Mouse (Mus musculus) hindbrain, postnatal 0 days (tissue): ENCODE measurements around the gene Olfr1463. TPM values are rescaled to one million over a fixed set of nuclear protein-coding genes. Genes with fewer than 3 reads are reported as not detected.

Source experiments
- ATAC-seq: fragments of 200-750 bp; cut with Nextera tagmentation; 2 replicates; pipeline ENCODE4 v1.8.0; 2017; ENCODE audit warnings: mild to moderate bottlenecking, moderate TSS enrichment, moderate library complexity
- DNase-seq: peaks from one replicate; pipeline ENCODE4 v3.0.0-alpha.2; 2015; ENCODE audit warnings: low spot score
- H3K27ac ChIP-seq: fragments of 300-500 bp; sonication (generic); 2 replicates; pipeline ENCODE4 v1.5.1; 2014; ENCODE audit warnings: mild to moderate bottlenecking
- H3K27me3 ChIP-seq: fragments of 300-500 bp; sonication (generic); 2 replicates; pipeline ENCODE4 v1.6.1; 2014; ENCODE audit warnings: low read length, mixed read lengths; ENCODE audit not compliant: insufficient read depth
- H3K36me3 ChIP-seq: fragments of 300-500 bp; sonication (generic); 2 replicates; pipeline ENCODE4 v1.6.1; 2014; ENCODE audit warnings: low read length, mixed read lengths; ENCODE audit not compliant: insufficient read depth
- H3K4me1 ChIP-seq: fragments of 300-500 bp; sonication (generic); 2 replicates; pipeline ENCODE4 v1.6.1; 2014; ENCODE audit warnings: antibody characterized with exemption, low read length, mixed read lengths; ENCODE audit not compliant: insufficient read depth
- H3K4me2 ChIP-seq: fragments of 300-500 bp; sonication (generic); 2 replicates; pipeline ENCODE4 v1.6.1; 2014; ENCODE audit warnings: low read depth, mild to moderate bottlenecking, low read length, moderate library complexity, mixed read lengths
- H3K4me3 ChIP-seq: fragments of 300-500 bp; sonication (generic); 2 replicates; pipeline ENCODE4 v1.5.1; 2014; ENCODE audit warnings: low read length
- H3K9ac ChIP-seq: fragments of 300-500 bp; sonication (generic); replicated peaks from 2 replicates; pipeline ENCODE4 v1.6.1; 2014; ENCODE audit warnings: mild to moderate bottlenecking, low read length, moderate library complexity, mixed read lengths
- H3K9me3 ChIP-seq: fragments of 300-500 bp; sonication (generic); 2 replicates; pipeline ENCODE4 v1.6.1; 2016; ENCODE audit warnings: low read length, mixed read lengths
- CTCF ChIP-seq: IDR thresholded peaks from 2 replicates; pipeline ENCODE4 v1.5.1; 2016; ENCODE audit warnings: antibody characterized with exemption, control low read depth, low read depth
- WGBS: fragments of 180-500 bp; shearing (Covaris S2); extraction: QIAGEN DNeasy Blood & Tissue Kit; methylation state at CpG from one replicate; pipeline ENCODE4 v1.1.7; 2014; 5-methylcytosine and 5-hydroxymethylcytosine counted together
- polyA plus RNA-seq: library from polyadenylated mRNA; unstranded; fragments of >200 nt; fragmentation: Nextera tagmentation; extraction: Ambion mirVana; gene quantifications from 2 replicates; pipeline ENCODE4 v1.2.1, GENCODE M21; 2015
- total RNA-seq: library from RNA; depleted of rRNA; stranded (reverse); fragments of >200 nt; gene quantifications from 2 replicates; pipeline ENCODE4 v1.2.3, GENCODE M21; 2014; rRNA removed

The Olfr1463 gene
- not detected in 2 replicates for total RNA-seq
- polyA plus RNA-seq: not detected in 2 replicates

DNA sequence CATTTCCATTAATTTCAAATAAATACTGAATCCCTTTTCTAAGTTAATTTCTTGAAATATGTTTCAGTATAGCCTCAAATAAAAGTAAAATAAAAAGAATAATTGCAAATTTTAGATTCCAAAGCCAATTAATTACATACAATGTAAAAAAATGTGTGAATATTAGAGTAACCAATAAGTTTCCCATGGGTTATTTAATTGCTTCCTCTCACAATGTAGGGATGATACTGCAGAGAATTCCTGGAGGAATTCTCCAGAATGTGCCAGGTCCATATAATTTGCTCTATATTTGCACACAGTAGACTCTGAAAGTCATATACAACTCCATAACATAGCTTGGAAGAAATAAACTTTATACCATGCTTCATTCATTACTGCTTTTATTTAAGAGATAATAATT lies at the start of gene Olfr1463:
Gene Olfr1463 (plus strand): TSS at position 301 of the 400 bp plus-strand sequence.
- no peak within 1 kb of the TSS for H3K27ac ChIP-seq
- no peaks in the 10 kb centered on the region for H3K36me3 ChIP-seq
- H3K4me2 ChIP-seq: no peak within 1 kb of the TSS
- no peak within 1 kb of the TSS for H3K4me3 ChIP-seq
- no peak within 1 kb of the TSS for H3K9ac ChIP-seq
- no peak for ATAC-seq
- 0 out of 2 replicates have a peak, but pooled peaks cover 6% of the 10 kb centered on the region for H3K9me3 ChIP-seq
- no peak for DNase-seq
- H3K27me3 ChIP-seq: no peaks in the 10 kb centered on the region
- H3K4me1 ChIP-seq: no peaks in the 10 kb centered on the region
- TF ChIP-seq CTCF: no peak

DNA sequence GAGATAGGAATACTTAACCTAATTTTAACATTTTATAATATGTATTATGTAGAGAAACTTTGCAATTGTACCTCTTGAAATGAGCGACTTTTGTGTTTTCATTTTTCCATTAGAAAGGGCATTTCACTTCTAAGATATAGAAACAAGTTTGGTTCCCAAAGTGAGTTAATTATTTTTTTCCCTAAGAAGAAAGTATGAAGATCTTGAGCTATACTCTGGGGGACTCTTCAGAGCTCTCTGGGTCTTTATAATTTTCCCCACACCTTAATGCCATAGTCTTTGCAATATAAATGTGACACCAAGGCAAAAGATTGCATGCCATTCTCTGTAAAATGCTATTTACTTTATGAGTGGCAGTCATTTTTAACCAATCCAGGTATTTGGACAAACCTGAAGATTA lies 45.7 kb upstream of the Olfr1463 start, which contains the start of gene Olfr1462:
Gene Olfr1462 (plus strand): TSS at position 301 of the 400 bp plus-strand sequence.
- Histone ChIP-seq H3K36me3 (no peaks in the 10 kb centered on the region), H3K4me1 (no peaks in the 10 kb centered on the region), H3K4me2 (no peak within 1 kb of the TSS), H3K9ac (no peak within 1 kb of the TSS), H3K27me3 (no peaks in the 10 kb centered on the region), H3K27ac (no peak within 1 kb of the TSS), H3K9me3 (peaks cover 8% of the 10 kb centered on the region; the same call in 1 of the 2 replicates), H3K4me3 (no peak within 1 kb of the TSS)
- ATAC-seq (no peak), DNase-seq (no peak)
- TF ChIP-seq CTCF: no peak
- 90% methylated on average over 1 of the region's 1 CpGs for WGBS

DNA sequence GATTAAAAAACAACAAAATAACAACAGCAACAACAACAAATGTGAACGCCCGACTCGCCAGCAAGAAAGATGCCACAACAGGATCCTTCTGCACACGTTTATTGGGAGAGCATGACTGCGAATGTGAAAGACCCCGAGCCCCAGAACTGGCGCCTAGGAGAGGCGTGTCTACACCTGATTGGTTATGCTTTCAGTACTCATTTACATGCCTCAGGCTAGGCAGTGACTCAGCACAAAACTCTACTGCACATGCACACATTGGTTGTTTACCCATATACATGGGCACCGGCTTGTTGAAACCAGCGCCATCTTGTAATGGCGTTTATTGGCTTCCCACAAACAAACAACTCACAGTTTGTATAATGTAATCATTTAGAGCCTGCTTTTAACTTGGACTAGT lies 9.5 kb upstream of the Olfr1463 start:
- Histone ChIP-seq H3K9ac (no peak overlapping the region), H3K27ac (no peak overlapping the region), H3K4me3 (no peak overlapping the region), H3K9me3 (peaks cover 24% of the 10 kb centered on the region; the same call in 1 of the 2 replicates), H3K27me3 (no peaks in the 10 kb centered on the region), H3K4me2 (no peak overlapping the region), H3K36me3 (no peaks in the 10 kb centered on the region), H3K4me1 (no peaks in the 10 kb centered on the region)
- TF ChIP-seq CTCF: no peak
- no peak for ATAC-seq
- no peak for DNase-seq
- WGBS: 89% methylated on average over 11 of the region's 11 CpGs

Other genes with a start within 250 kb of the Olfr1463 start
- not detected in 2 replicates for gene Olfr1451, start 236.3 kb upstream of the Olfr1463 start, total RNA-seq
- not detected in 2 replicates for gene Olfr1451, start 236.3 kb upstream of the Olfr1463 start, polyA plus RNA-seq
- gene Olfr1453, start 203.0 kb upstream of the Olfr1463 start, total RNA-seq: not detected in 2 replicates
- gene Olfr1453, start 203.0 kb upstream of the Olfr1463 start, polyA plus RNA-seq: not detected in 2 replicates
- gene Olfr1454, start 170.7 kb upstream of the Olfr1463 start, total RNA-seq: not detected in 2 replicates
- not detected in 2 replicates for gene Olfr1454, start 170.7 kb upstream of the Olfr1463 start, polyA plus RNA-seq
- gene Olfr1457, start 133.4 kb upstream of the Olfr1463 start, total RNA-seq: not detected in 2 replicates
- gene Olfr1457, start 133.4 kb upstream of the Olfr1463 start, polyA plus RNA-seq: not detected in 2 replicates
- gene Olfr1458, start 124.6 kb upstream of the Olfr1463 start, total RNA-seq: not detected in 2 replicates
- gene Olfr1458, start 124.6 kb upstream of the Olfr1463 start, polyA plus RNA-seq: not detected in 2 replicates
- gene Olfr1459, start 81.8 kb upstream of the Olfr1463 start, total RNA-seq: not detected in 2 replicates
- not detected in 2 replicates for gene Olfr1459, start 81.8 kb upstream of the Olfr1463 start, polyA plus RNA-seq
- not detected in 2 replicates for gene Olfr1461, start 68.3 kb upstream of the Olfr1463 start, total RNA-seq
- gene Olfr1461, start 68.3 kb upstream of the Olfr1463 start, polyA plus RNA-seq: not detected in 2 replicates
- gene Olfr1462, start 45.6 kb upstream of the Olfr1463 start, total RNA-seq: not detected in 2 replicates
- gene Olfr1462, start 45.6 kb upstream of the Olfr1463 start, polyA plus RNA-seq: not detected in 2 replicates
- gene Olfr1465, start 84.2 kb downstream of the Olfr1463 start, total RNA-seq: not detected in 2 replicates
- not detected in 2 replicates for gene Olfr1465, start 84.2 kb downstream of the Olfr1463 start, polyA plus RNA-seq
- gene Olfr1466, start 107.5 kb downstream of the Olfr1463 start, total RNA-seq: not detected in 2 replicates
- not detected in 2 replicates for gene Olfr1466, start 107.5 kb downstream of the Olfr1463 start, polyA plus RNA-seq
- gene Olfr1467, start 130.9 kb downstream of the Olfr1463 start, total RNA-seq: not detected in 2 replicates
- not detected in 2 replicates for gene Olfr1467, start 130.9 kb downstream of the Olfr1463 start, polyA plus RNA-seq
- not detected in 2 replicates for gene Olfr1469, start 176.5 kb downstream of the Olfr1463 start, total RNA-seq
- gene Olfr1469, start 176.5 kb downstream of the Olfr1463 start, polyA plus RNA-seq: not detected in 2 replicates
- not detected in 2 replicates for gene Olfr1471, start 212.1 kb downstream of the Olfr1463 start, total RNA-seq
- not detected in 2 replicates for gene Olfr1471, start 212.1 kb downstream of the Olfr1463 start, polyA plus RNA-seq
- not detected in 2 replicates for gene Olfr1472, start 224.8 kb downstream of the Olfr1463 start, total RNA-seq
- not detected in 2 replicates for gene Olfr1472, start 224.8 kb downstream of the Olfr1463 start, polyA plus RNA-seq
- gene Olfr1474, start 238.2 kb downstream of the Olfr1463 start, total RNA-seq: not detected in 2 replicates
- gene Olfr1474, start 238.2 kb downstream of the Olfr1463 start, polyA plus RNA-seq: not detected in 2 replicates
- not detected in 2 replicates for gene Olfr1475, start 248.9 kb downstream of the Olfr1463 start, total RNA-seq
- not detected in 2 replicates for gene Olfr1475, start 248.9 kb downstream of the Olfr1463 start, polyA plus RNA-seq